Mouse (Mus musculus) neural tube, embryonic 12.5 days (tissue): ENCODE results near the gene Enkd1. TPM values are rescaled to one million over a fixed set of nuclear protein-coding genes. Genes with fewer than 3 reads are reported as not detected.
A peak's percentile ranks its signal among the peaks of the same experiment; 100 is the strongest.

ENCODE experiments used
- ATAC-seq: fragments of 200-750 bp; cut with Nextera tagmentation; 2 replicates; pipeline ENCODE4 v1.8.0; 2017; ENCODE audit warnings: low read depth, mild to moderate bottlenecking, moderate TSS enrichment, moderate library complexity; ENCODE audit not compliant: low FRiP score
- H3K27ac ChIP-seq: fragments of 300-500 bp; sonication (generic); 2 replicates; pipeline ENCODE4 v1.5.1; 2016
- H3K27me3 ChIP-seq: fragments of 300-500 bp; sonication (generic); replicated peaks from 2 replicates; pipeline ENCODE4 v1.6.1; 2016; ENCODE audit warnings: mild to moderate bottlenecking
- H3K36me3 ChIP-seq: fragments of 300-500 bp; sonication (generic); 2 replicates; pipeline ENCODE4 v1.6.1; 2016; ENCODE audit warnings: mild to moderate bottlenecking
- H3K4me1 ChIP-seq: fragments of 300-500 bp; sonication (generic); 2 replicates; pipeline ENCODE4 v1.6.1; 2016
- H3K4me2 ChIP-seq: fragments of 300-500 bp; sonication (generic); replicated peaks from 2 replicates; pipeline ENCODE4 v1.6.1; 2016; ENCODE audit warnings: mild to moderate bottlenecking
- H3K4me3 ChIP-seq: fragments of 300-500 bp; sonication (generic); 2 replicates; pipeline ENCODE4 v1.5.1; 2016
- H3K9ac ChIP-seq: fragments of 300-500 bp; sonication (generic); 2 replicates; pipeline ENCODE4 v1.6.1; 2016; ENCODE audit warnings: mild to moderate bottlenecking
- H3K9me3 ChIP-seq: fragments of 300-500 bp; sonication (generic); 2 replicates; pipeline ENCODE4 v1.6.1; 2016; ENCODE audit warnings: mild to moderate bottlenecking
- WGBS: fragments of 180-500 bp; shearing (Covaris S2); methylation state at CpG from one replicate; pipeline ENCODE4 v1.1.7; 2016; 5-methylcytosine and 5-hydroxymethylcytosine counted together
- polyA plus RNA-seq: library from polyadenylated mRNA; unstranded; fragments of >200 nt; fragmentation: Nextera tagmentation; extraction: Ambion mirVana; gene quantifications from 2 replicates; pipeline ENCODE4 v1.2.1, GENCODE M21; 2016

The Enkd1 gene
- polyA plus RNA-seq, 1 experiment from 2014 or later, result 19.4 TPM

- Histone ChIP-seq H3K27me3 (no peaks in the 10 kb centered on the region), H3K36me3 (peaks cover 50% of the 10 kb centered on the region), H3K27ac (no peak overlapping the region), H3K4me3 (peak overlapping the region; percentile 49), H3K9me3 (no peaks in the 10 kb centered on the region), H3K9ac (peak overlapping the region; percentile 69; the same call in 1 of the 2 replicates), H3K4me1 (peaks cover 28% of the 10 kb centered on the region), H3K4me2 (peak overlapping the region; percentile 96)
- ATAC-seq, result no peak
- 87% methylated on average over 11 of the region's 11 CpGs for WGBS
These were observed 8.4 kb downstream of the Enkd1 start for GRCm38 (mm10) chr8:105699488-105700215.

- Histone ChIP-seq H3K27ac (no peak overlapping the region), H3K4me1 (peaks cover 37% of the 10 kb centered on the region), H3K4me2 (no peak overlapping the region), H3K4me3 (no peak overlapping the region), H3K9me3 (no peaks in the 10 kb centered on the region), H3K36me3 (peaks cover 42% of the 10 kb centered on the region), H3K9ac (no peak overlapping the region), H3K27me3 (no peaks in the 10 kb centered on the region)
- WGBS, result 90% methylated on average over 5 of the region's 5 CpGs
- no peak for ATAC-seq
These were observed 9.3 kb downstream of the Enkd1 start for GRCm38 (mm10) chr8:105698734-105699133.

- H3K36me3 ChIP-seq, result peaks cover 39% of the 10 kb centered on the region
- ATAC-seq, result no peak
- no peak overlapping the region for H3K4me2 ChIP-seq
- peaks cover 35% of the 10 kb centered on the region for H3K4me1 ChIP-seq
- H3K27ac ChIP-seq, result no peak overlapping the region
- H3K27me3 ChIP-seq, result no peaks in the 10 kb centered on the region
- H3K9ac ChIP-seq, result no peak overlapping the region
- H3K4me3 ChIP-seq, result no peak overlapping the region
- WGBS, result 92% methylated on average over 17 of the region's 17 CpGs
- H3K9me3 ChIP-seq, result no peaks in the 10 kb centered on the region; the same call in 1 of the 2 replicates
These were observed 10.7 kb downstream of the Enkd1 start for GRCm38 (mm10) chr8:105697196-105697780.

- peak overlapping the region; percentile 54 for H3K4me3 ChIP-seq
- H3K27ac ChIP-seq, result no peak overlapping the region
- 83% methylated on average over 30 of the region's 30 CpGs for WGBS
These were observed 12.8 kb downstream of the Enkd1 start for GRCm38 (mm10) chr8:105695080-105695780.

GRCm38 (mm10) chr8:105694051-105694799, 13.8 kb downstream of the Enkd1 start:
- ATAC-seq, result peak; percentile 64
- Histone ChIP-seq H3K36me3 (peaks cover 39% of the 10 kb centered on the region), H3K27ac (peak overlapping the region; percentile 72), H3K9me3 (no peaks in the 10 kb centered on the region; the same call in 1 of the 2 replicates), H3K4me1 (peaks cover 16% of the 10 kb centered on the region), H3K27me3 (no peaks in the 10 kb centered on the region; the same call in 1 of the 2 replicates), H3K4me3 (peak overlapping the region; percentile 54), H3K9ac (peak overlapping the region; percentile 70), H3K4me2 (peak overlapping the region; percentile 82)
- 7% methylated on average over 40 of the region's 40 CpGs for WGBS

More at GRCm38 (mm10) chr8:105695080-105695780, 12.8 kb downstream of the Enkd1 start:
- Histone ChIP-seq H3K36me3 (peaks cover 39% of the 10 kb centered on the region), H3K27me3 (no peaks in the 10 kb centered on the region; the same call in 1 of the 2 replicates), H3K4me2 (peak overlapping the region; percentile 82), H3K9ac (peak overlapping the region; percentile 70; the same call in 1 of the 2 replicates), H3K4me1 (peaks cover 24% of the 10 kb centered on the region), H3K9me3 (no peaks in the 10 kb centered on the region; the same call in 1 of the 2 replicates)
- ATAC-seq, result no peak

- 4% methylated on average over 30 of the region's 30 CpGs for WGBS
- H3K27me3 ChIP-seq, result no peaks in the 10 kb centered on the region; the same call in 1 of the 2 replicates
These were observed 14.4 kb downstream of the Enkd1 start for GRCm38 (mm10) chr8:105693648-105694047.

GRCm38 (mm10) chr8:105692449-105693182, 15.4 kb downstream of the Enkd1 start:
- Histone ChIP-seq H3K27me3 (no peaks in the 10 kb centered on the region; the same call in 1 of the 2 replicates), H3K9ac (no peak overlapping the region), H3K36me3 (peaks cover 26% of the 10 kb centered on the region), H3K27ac (no peak overlapping the region), H3K4me1 (peaks cover 16% of the 10 kb centered on the region), H3K9me3 (no peaks in the 10 kb centered on the region; the same call in 1 of the 2 replicates), H3K4me2 (no peak overlapping the region), H3K4me3 (no peak overlapping the region)
- 95% methylated on average over 11 of the region's 11 CpGs for WGBS
- no peak for ATAC-seq

More at GRCm38 (mm10) chr8:105693648-105694047, 14.4 kb downstream of the Enkd1 start:
- peaks cover 36% of the 10 kb centered on the region for H3K36me3 ChIP-seq
- H3K27ac ChIP-seq, result peak overlapping the region; percentile 72
- peak; percentile 46 for ATAC-seq
- H3K9ac ChIP-seq, result peak overlapping the region; percentile 70
- H3K4me2 ChIP-seq, result peak overlapping the region; percentile 82
- H3K9me3 ChIP-seq, result no peaks in the 10 kb centered on the region; the same call in 1 of the 2 replicates
- peak overlapping the region; percentile 54 for H3K4me3 ChIP-seq
- peaks cover 16% of the 10 kb centered on the region for H3K4me1 ChIP-seq

GRCm38 (mm10) chr8:105690978-105691377, 17.0 kb downstream of the Enkd1 start:
- no peak overlapping the region for H3K9ac ChIP-seq
- no peak for ATAC-seq
- H3K4me3 ChIP-seq, result no peak overlapping the region
- H3K27ac ChIP-seq, result no peak overlapping the region
- no peaks in the 10 kb centered on the region; the same call in 1 of the 2 replicates for H3K9me3 ChIP-seq
- H3K36me3 ChIP-seq, result peaks cover 10% of the 10 kb centered on the region; the same call in 1 of the 2 replicates
- H3K4me1 ChIP-seq, result peaks cover 16% of the 10 kb centered on the region
- H3K27me3 ChIP-seq, result no peaks in the 10 kb centered on the region; the same call in 1 of the 2 replicates
- H3K4me2 ChIP-seq, result no peak overlapping the region
- WGBS, result 88% methylated on average over 14 of the region's 14 CpGs

GRCm38 (mm10) chr8:105689983-105690360, 18.0 kb downstream of the Enkd1 start:
- Histone ChIP-seq H3K9me3 (no peaks in the 10 kb centered on the region; the same call in 1 of the 2 replicates), H3K27ac (no peak overlapping the region), H3K9ac (no peak overlapping the region), H3K4me3 (no peak overlapping the region), H3K27me3 (no peaks in the 10 kb centered on the region; the same call in 1 of the 2 replicates), H3K4me1 (peaks cover 15% of the 10 kb centered on the region), H3K4me2 (no peak overlapping the region), H3K36me3 (peaks cover 6% of the 10 kb centered on the region; the same call in 1 of the 2 replicates)
- ATAC-seq, result no peak
- 90% methylated on average over 9 of the region's 9 CpGs for WGBS

GRCm38 (mm10) chr8:105689256-105689982, 18.6 kb downstream of the Enkd1 start:
- no peak for ATAC-seq
- peaks cover 9% of the 10 kb centered on the region for H3K4me1 ChIP-seq
- H3K9me3 ChIP-seq, result no peaks in the 10 kb centered on the region; the same call in 1 of the 2 replicates
- no peaks in the 10 kb centered on the region; the same call in 1 of the 2 replicates for H3K27me3 ChIP-seq
- 64% methylated on average over 35 of the region's 35 CpGs for WGBS
- H3K4me2 ChIP-seq, result no peak overlapping the region
- H3K4me3 ChIP-seq, result no peak overlapping the region
- H3K36me3 ChIP-seq, result peaks cover 6% of the 10 kb centered on the region; the same call in 1 of the 2 replicates
- no peak overlapping the region for H3K9ac ChIP-seq
- no peak overlapping the region for H3K27ac ChIP-seq
